12 mouse cellular contexts compared by ENCODE assay signal in the genomic region with DNA sequence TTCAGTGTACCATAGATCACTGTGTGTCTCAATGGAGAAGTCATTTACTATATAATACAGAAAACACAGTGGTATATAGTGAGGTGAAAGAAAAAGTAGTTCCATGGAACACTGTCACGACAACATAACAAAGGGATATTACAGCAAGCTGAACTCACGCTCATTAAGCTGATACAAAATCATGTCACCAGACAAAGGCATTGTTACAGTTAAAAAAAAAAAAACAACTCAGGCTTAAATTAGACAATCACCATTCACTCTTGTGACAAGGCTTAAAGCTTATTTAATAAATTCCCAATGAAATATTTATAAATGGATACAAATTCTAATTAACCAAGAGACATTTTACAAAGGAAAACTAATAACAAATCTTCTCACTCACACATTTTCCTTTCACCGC.
"Had no signal": no experiment of that assay in that cellular context is flagged by ENCODE, and none has a peak within 500 bp of the region (broad histone marks: within the 10 kb centered on the region; RNA-seq: fewer than 3 reads in every experiment).

No protein-coding gene starts in this region.

- DNase-seq: left cerebral cortex, postnatal 4 days; liver; liver, embryonic 13.5 days; liver, postnatal 0 days; lung, adult 18-20 months; lung, adult 2 months; lung, embryonic 14.5 days; lung, postnatal 10 days; lung, postnatal 14 days; lung, postnatal 36 days; lung, postnatal 4 days; midbrain, embryonic 14.5 days had no signal
